Mouse (Mus musculus) gastrocnemius, adult 2 months (tissue): ENCODE data around the gene Gnai3. TPM values are rescaled to one million over a fixed set of nuclear protein-coding genes. Genes with fewer than 3 reads are reported as not detected.
A peak's percentile ranks its signal among the peaks of the same experiment; 100 is the strongest.

ENCODE experiments used
- DNase-seq: peaks from one replicate; pipeline ENCODE4 v3.0.0; 2022
- H3K27ac ChIP-seq: fragments of 200-600 bp; 2 replicates; pipeline ENCODE4 v1.8.1; 2022; ENCODE audit warnings: mild to moderate bottlenecking
- H3K4me3 ChIP-seq: fragments of 200-600 bp; 2 replicates; pipeline ENCODE4 v1.8.1; 2022; ENCODE audit warnings: mild to moderate bottlenecking, moderate library complexity
- CTCF ChIP-seq: fragments of 200-600 bp; IDR thresholded peaks from 2 replicates; pipeline ENCODE4 v1.8.1; 2022; ENCODE audit warnings: antibody characterized with exemption, mild to moderate bottlenecking, moderate library complexity
- intact Hi-C: fragments of 180-260 bp; cut with DNase I; formaldehyde crosslinking; loops from one replicate; pipeline ENCODE4 v1.15.1; 2025
- total RNA-seq, 2 experiments: library from RNA; stranded (reverse); gene quantifications; 2 replicates each; pipeline ENCODE4 v1.2.3; 2021

Gene Gnai3
- total RNA-seq, 2 experiments from 2014 or later = 12.0 to 13.8 TPM

DNA sequence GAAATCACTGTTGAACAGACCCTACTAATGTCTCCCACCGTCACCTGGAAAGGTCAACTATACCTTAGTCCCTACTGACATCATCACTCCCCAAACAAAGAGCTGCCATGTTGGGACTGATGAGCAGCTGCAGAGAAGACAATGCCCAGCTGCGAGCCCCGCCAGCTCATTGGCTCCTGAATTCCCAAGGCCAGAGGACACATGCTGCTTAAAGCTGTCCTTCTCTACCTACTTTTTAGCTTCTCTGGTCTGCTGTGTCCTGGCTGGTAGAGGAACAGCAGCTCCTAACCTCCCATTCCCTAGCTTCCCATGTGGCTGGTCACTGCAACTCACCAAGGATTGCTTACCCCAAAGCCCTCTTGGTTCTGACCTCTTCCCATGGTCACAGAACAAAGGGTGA lies 6.3 kb upstream of the Gnai3 start:
- Histone ChIP-seq H3K27ac (no peak overlapping the region), H3K4me3 (no peak overlapping the region)
- intact Hi-C loops = no loop called here
- no peak for TF ChIP-seq CTCF
- DNase-seq = no peak

- H3K4me3 ChIP-seq = peak overlapping the region; percentile 51
- H3K27ac ChIP-seq = peak overlapping the region; percentile 64
- peak; percentile 90 for DNase-seq
- peak; percentile 89 for TF ChIP-seq CTCF
- intact Hi-C loops = loop anchor here (1.0 to 10.0 kb wide), 5 partner anchors 77 to 453 kb away; partner anchors contain the start of genes Ahcyl1 and Gstm7
Observed at GRCm38 (mm10) chr3:108147386-108148235, 1.7 kb upstream of the Gnai3 start.

DNA sequence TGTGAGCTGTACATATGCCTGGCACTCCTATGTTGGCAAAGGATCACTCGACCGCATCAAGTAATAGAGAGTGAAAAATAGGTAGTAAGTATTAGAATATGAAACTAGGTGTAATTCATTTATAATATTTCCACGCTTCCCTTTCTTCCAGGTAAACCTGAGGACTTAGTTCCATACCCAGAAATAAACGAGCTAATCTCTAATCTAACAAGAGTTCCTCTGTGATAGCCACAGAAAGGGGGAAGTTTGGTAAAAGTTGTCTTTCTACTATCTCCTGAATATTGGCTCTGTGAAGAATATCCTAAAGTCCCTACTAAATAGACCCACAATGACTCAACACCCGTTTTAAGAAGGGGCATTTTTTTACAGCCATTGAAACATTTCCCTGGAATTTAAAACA lies 725 bp upstream of the Gnai3 start:
- H3K4me3 ChIP-seq = peak overlapping the region; percentile 86
- no peak for TF ChIP-seq CTCF
- DNase-seq = no peak
- H3K27ac ChIP-seq = peak overlapping the region; percentile 96
- intact Hi-C loops = loop anchor here (1.0 to 10.0 kb wide), 5 partner anchors 76 to 452 kb away; partner anchors contain the start of genes Ahcyl1 and Gstm7

DNA sequence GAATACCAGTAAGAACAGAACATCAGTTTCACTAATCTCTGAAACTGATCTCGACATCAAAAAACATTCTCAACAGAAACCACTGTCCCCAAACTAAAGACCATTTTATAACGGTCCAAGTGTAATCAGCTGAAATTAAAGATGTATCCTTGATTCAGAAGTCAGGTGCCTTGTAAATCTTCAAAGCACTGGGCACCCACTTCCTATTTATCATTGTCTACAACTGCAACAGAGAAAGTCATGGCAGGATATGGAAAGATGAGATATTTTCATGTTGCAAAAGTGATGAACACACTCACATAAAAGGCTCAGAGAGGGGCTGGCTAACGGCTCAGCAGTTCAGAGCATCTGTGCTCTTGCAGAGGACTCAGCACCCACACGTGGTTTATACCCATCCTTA lies 5.2 kb downstream of the Gnai3 start:
- no peak for TF ChIP-seq CTCF
- no peak overlapping the region for H3K4me3 ChIP-seq
- intact Hi-C loops = loop anchor here (10.0 kb wide), 1 partner anchor 446 kb away; the partner anchor contains the start of gene Ahcyl1
- no peak overlapping the region for H3K27ac ChIP-seq
- DNase-seq = no peak

GRCm38 (mm10) chr3:108139113-108139512 lies 6.8 kb downstream of the Gnai3 start:
- no peak for TF ChIP-seq CTCF
- intact Hi-C loops = no loop called here
- no peak overlapping the region for H3K27ac ChIP-seq
- no peak for DNase-seq
- no peak overlapping the region for H3K4me3 ChIP-seq

DNA sequence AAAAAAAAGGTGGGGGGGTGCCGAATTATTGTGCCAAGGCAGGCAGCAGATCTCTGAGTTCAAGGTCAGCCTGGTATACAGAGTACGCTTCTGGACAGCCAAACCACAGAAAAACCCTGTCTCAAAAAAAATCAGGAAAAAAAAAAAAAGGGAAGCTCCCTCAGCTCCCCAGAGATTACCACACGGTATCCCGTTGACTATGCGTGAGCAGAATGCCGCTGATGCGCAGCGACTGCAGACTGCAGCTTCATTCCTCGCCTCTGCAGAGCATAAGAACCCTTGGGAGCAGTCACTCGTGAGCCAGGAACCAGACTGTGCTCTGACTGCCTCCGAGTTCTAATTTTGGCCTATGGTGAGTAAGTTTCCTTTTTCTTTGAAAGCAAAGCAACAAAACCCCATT lies 11.2 kb downstream of the Gnai3 start:
- no peak for DNase-seq
- intact Hi-C loops = no loop called here
- H3K4me3 ChIP-seq = no peak overlapping the region
- H3K27ac ChIP-seq = peak overlapping the region; percentile 24
- TF ChIP-seq CTCF = no peak

- DNase-seq = no peak
- intact Hi-C loops = no loop called here
- no peak for TF ChIP-seq CTCF
- Histone ChIP-seq H3K27ac (peak overlapping the region; percentile 71), H3K4me3 (no peak overlapping the region)
Observed at GRCm38 (mm10) chr3:108132484-108132883, 13.5 kb downstream of the Gnai3 start.

DNA sequence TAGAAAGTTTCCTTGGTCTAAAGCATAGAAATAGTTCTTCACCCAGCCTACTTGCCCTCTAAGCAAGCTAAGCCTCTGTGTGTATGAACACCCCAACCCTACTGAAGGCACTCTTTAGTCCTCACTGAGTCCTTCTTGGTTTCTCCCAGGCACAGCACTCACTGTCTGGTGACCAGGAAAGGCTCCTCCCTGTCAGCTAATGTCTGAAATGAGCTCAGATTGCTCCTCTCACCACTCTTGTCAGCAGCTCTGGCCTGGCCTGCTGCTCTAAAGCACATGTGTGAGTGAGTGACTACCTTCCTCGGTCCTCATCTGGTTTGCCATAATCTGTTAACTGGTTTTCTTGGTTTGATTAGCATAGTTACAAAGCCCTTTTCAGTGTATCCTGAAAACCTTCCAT lies 14.1 kb downstream of the Gnai3 start:
- Histone ChIP-seq H3K27ac (peak overlapping the region; percentile 71), H3K4me3 (no peak overlapping the region)
- TF ChIP-seq CTCF = no peak
- no peak for DNase-seq
- intact Hi-C loops = no loop called here

GRCm38 (mm10) chr3:108131216-108131615 lies 14.7 kb downstream of the Gnai3 start:
- intact Hi-C loops = no loop called here
- Histone ChIP-seq H3K27ac (peak overlapping the region; percentile 71; the same call in 1 of the 2 replicates), H3K4me3 (no peak overlapping the region)
- DNase-seq = no peak
- no peak for TF ChIP-seq CTCF

DNA sequence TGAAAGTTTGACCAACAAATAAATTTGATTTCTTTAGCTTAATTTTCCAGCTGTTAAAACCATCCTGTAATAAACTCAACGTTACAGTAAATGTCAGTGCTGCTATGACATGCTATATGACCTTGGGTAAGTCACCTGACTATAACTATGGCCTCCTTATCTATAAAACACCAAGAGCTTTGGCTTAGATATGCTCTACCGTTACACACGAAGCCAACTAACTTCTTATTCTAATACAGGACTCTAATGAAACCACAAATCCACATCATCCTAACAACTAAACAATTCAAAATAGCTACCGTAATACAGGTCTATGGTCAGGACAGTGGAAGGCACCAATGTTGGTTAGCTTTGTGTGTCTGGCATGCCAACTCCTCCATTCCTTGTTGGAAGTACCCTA lies 16.1 kb downstream of the Gnai3 start:
- Histone ChIP-seq H3K27ac (no peak overlapping the region), H3K4me3 (no peak overlapping the region)
- TF ChIP-seq CTCF = no peak
- intact Hi-C loops = no loop called here
- DNase-seq = no peak

DNA sequence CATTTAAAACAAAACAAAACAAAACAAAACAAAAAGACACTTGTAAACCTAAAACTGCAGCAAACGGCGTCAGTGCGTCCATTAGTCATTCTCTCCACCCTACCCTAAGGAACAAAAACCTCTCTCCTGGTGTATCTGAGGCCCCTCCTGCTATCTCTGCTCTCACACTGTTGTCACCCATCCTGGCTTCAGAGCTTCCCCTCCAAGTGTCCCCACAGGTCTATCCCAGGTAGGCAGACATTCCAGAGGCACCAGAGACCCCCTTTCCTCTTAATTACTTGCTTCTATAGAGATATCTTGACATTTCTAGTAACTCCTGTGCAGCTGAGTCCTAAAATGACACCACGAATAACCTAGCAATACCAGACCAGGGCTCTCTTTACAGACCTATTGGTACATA lies 16.6 kb downstream of the Gnai3 start:
- no peak for TF ChIP-seq CTCF
- H3K4me3 ChIP-seq = no peak overlapping the region
- DNase-seq = no peak
- H3K27ac ChIP-seq = no peak overlapping the region
- intact Hi-C loops = no loop called here

- no peak overlapping the region for H3K27ac ChIP-seq
- no peak for DNase-seq
- intact Hi-C loops = no loop called here
- TF ChIP-seq CTCF = no peak
- no peak overlapping the region for H3K4me3 ChIP-seq
Observed at GRCm38 (mm10) chr3:108128520-108128919, 17.4 kb downstream of the Gnai3 start.

DNA sequence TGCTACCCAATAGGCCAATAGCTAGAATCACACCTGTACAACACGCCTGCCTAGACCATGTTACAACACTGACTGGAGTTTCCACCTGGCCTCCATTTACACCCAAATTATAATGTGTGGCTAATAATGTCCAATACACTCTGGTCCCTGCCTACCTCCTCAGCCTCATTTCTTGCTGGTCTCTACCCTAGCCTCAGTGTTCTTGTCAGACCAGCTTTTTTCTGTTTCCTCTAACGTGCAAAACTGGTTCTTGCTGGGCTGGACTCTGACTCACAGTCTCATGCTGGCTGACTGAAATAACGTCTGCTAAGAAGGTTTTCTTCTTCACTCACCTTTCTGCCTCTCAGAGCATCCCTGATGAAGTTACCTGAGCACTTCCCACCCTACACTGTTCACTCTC lies 19.6 kb downstream of the Gnai3 start:
- no peak for TF ChIP-seq CTCF
- Histone ChIP-seq H3K27ac (no peak overlapping the region), H3K4me3 (no peak overlapping the region)
- intact Hi-C loops = no loop called here
- DNase-seq = no peak

- no peak for DNase-seq
- Histone ChIP-seq H3K27ac (peak overlapping the region; percentile 81), H3K4me3 (no peak overlapping the region)
- intact Hi-C loops = no loop called here
- no peak for TF ChIP-seq CTCF
Observed at GRCm38 (mm10) chr3:108124131-108124530, 21.8 kb downstream of the Gnai3 start.
